Mouse (Mus musculus) liver, embryonic 14.5 days (tissue): ENCODE data around the gene Kcnj15. TPM values are rescaled to one million over a fixed set of nuclear protein-coding genes. Genes with fewer than 3 reads are reported as not detected.
A peak's percentile ranks its signal among the peaks of the same experiment; 100 is the strongest.

ENCODE experiments used
- ATAC-seq: fragments of 200-750 bp; cut with Nextera tagmentation; 2 replicates; pipeline ENCODE4 v1.8.0; 2017; ENCODE audit warnings: moderate number of reproducible peaks, mild to moderate bottlenecking, moderate library complexity; ENCODE audit not compliant: insufficient read depth
- DNase-seq, 3 experiments: peaks; one replicate each; pipeline ENCODE4 v3.0.0-alpha.2; 2012 to 2013; ENCODE audit warnings: low read depth in 3 of 3, low spot score in 3 of 3
- H3K27ac ChIP-seq: fragments of 300-500 bp; sonication (generic); 2 replicates; pipeline ENCODE4 v1.5.1; 2014; ENCODE audit warnings: moderate library complexity, mild to moderate bottlenecking, control low read depth, inconsistent platforms
- H3K27me3 ChIP-seq: fragments of 300-500 bp; sonication (generic); 2 replicates; pipeline ENCODE4 v1.6.1; 2014; ENCODE audit warnings: mild to moderate bottlenecking, low read length, moderate library complexity; ENCODE audit not compliant: control insufficient read depth, insufficient read depth
- H3K36me3 ChIP-seq: fragments of 300-500 bp; sonication (generic); replicated peaks from 2 replicates; pipeline ENCODE4 v1.6.1; 2014; ENCODE audit warnings: low read depth; ENCODE audit not compliant: control insufficient read depth, insufficient read depth
- H3K4me1 ChIP-seq, 2 experiments: fragments of 200-500 bp in 1 of 2; fragments of 300-500 bp in 1 of 2; sonication (generic) in 1 of 2; replicated peaks; 2 replicates each; pipeline ENCODE4 v1.6.1; 2012 to 2014; ENCODE audit warnings: antibody characterized with exemption in 1 of 2, inconsistent platforms in 1 of 2, low read length in 1 of 2; ENCODE audit not compliant: control insufficient read depth in 2 of 2, insufficient read depth in 2 of 2
- H3K4me2 ChIP-seq: fragments of 300-500 bp; sonication (generic); 2 replicates; pipeline ENCODE4 v1.6.1; 2014; ENCODE audit warnings: low read depth, mild to moderate bottlenecking, control low read depth, moderate library complexity
- H3K4me3 ChIP-seq, 2 experiments: fragments of 200-500 bp in 1 of 2; fragments of 300-500 bp in 1 of 2; sonication (generic) in 1 of 2; 2 replicates each; pipeline ENCODE4 v1.5.1; 2012 to 2014; ENCODE audit warnings: low read depth in 2 of 2, low read length in 2 of 2, mild to moderate bottlenecking in 2 of 2, control low read depth in 1 of 2, inconsistent platforms in 1 of 2, moderate library complexity in 1 of 2; ENCODE audit not compliant: insufficient read depth in 1 of 2
- H3K9ac ChIP-seq: fragments of 300-500 bp; sonication (generic); replicated peaks from 2 replicates; pipeline ENCODE4 v1.6.1; 2014; ENCODE audit warnings: mild to moderate bottlenecking, control low read depth, moderate library complexity
- H3K9me3 ChIP-seq: fragments of 300-500 bp; sonication (generic); 2 replicates; pipeline ENCODE4 v1.6.1; 2016; ENCODE audit warnings: low read length, mixed read lengths; ENCODE audit not compliant: control insufficient read depth
- CTCF ChIP-seq: IDR thresholded peaks from 2 replicates; pipeline ENCODE4 v1.5.1; 2016; ENCODE audit warnings: antibody characterized with exemption, low read depth, control low read depth
- EP300 ChIP-seq: IDR thresholded peaks from 2 replicates; pipeline ENCODE4 v1.6.1; 2016; ENCODE audit warnings: antibody characterized with exemption, low read depth
- WGBS: fragments of 180-500 bp; shearing (Covaris S2); extraction: QIAGEN DNeasy Blood & Tissue Kit; methylation state at CpG from one replicate; pipeline ENCODE4 v1.1.7; 2014; ENCODE audit not compliant: insufficient replicate concordance; 5-methylcytosine and 5-hydroxymethylcytosine counted together
- polyA plus RNA-seq, 2 experiments: library from polyadenylated mRNA; depleted of rRNA in 1 of 2; stranded (reverse) in 1 of 2; unstranded in 1 of 2; fragments of >200 nt; fragmentation: Nextera tagmentation in 1 of 2; extraction: Ambion mirVana in 1 of 2; gene quantifications; 2 replicates each; pipeline versions ENCODE4 v1.2.1 to v1.2.3; 2012 to 2014

Gene Kcnj15
- polyA plus RNA-seq, 2 experiments, result 0.05 to 0.07 TPM

DNA sequence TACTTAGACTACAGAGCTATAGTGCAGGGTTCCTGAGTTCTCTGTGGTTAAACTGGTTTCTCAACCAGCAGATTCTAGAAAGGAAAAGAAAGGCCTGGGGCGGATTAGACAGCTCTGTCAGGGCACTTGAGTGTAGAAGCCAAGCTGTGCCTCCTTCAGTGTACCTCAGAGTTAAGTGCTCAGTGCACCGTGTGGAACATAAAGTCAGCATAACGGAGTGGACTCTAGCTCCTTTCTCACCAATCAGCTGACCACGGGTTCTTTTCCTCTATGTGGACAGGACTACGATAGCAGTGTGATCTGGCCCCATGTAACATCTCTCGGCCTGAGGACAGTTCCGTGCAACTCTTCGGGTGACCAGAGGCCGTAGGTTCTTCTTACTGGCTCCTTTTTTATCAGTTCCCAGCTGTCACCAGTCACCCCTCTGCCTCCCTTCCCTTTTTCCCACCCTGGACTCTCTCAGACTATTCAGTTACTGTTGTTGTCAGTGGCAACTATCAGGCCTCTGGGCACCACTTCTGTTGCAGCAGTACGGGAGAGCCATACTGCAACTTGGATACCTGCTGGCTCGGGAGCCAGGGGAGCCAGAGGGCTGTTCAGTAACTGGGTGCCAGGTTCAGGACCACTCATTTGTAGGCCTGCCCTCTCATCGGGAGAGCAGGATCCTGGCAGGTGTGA, 12.6 kb upstream of the Kcnj15 start:
- WGBS, result 36% methylated on average over 12 of the region's 12 CpGs
- H3K4me3 ChIP-seq, result no peak overlapping the region
- H3K9me3 ChIP-seq, result no peaks in the 10 kb centered on the region
- no peaks in the 10 kb centered on the region for H3K27me3 ChIP-seq
- H3K36me3 ChIP-seq, result no peaks in the 10 kb centered on the region
- no peaks in the 10 kb centered on the region for H3K4me1 ChIP-seq
- DNase-seq (no peak), ATAC-seq (0 out of 2 replicates have a peak, but pooled peaks have one; percentile 26)
- no peak overlapping the region for H3K9ac ChIP-seq
- H3K27ac ChIP-seq, result no peak overlapping the region
- no peak overlapping the region for H3K4me2 ChIP-seq
- TF ChIP-seq EP300, result no peak

DNA sequence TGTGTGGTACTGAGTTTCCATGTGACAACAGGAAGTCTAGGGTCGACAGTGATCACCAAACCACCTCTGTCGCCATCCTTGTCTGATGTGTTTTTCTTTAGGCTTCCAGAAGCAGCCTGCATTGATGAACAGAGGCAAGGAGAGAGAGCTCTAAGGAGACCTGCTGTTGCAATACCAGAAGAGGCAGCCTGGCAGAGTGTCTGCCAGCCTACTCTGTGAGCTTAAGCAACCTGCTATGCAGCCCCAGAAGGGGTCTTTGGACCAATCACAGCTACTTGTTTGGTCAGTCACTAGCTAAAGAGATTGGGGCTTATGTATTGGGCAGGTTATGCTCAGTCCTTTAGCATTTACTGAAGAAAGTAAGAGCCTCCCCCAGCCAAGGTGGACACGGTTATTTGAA, 11.9 kb upstream of the Kcnj15 start:
- WGBS, result 27% methylated on average over 3 of the region's 3 CpGs
- Histone ChIP-seq H3K4me3 (no peak overlapping the region), H3K9ac (no peak overlapping the region), H3K9me3 (no peaks in the 10 kb centered on the region), H3K27me3 (no peaks in the 10 kb centered on the region), H3K4me2 (no peak overlapping the region), H3K4me1 (no peaks in the 10 kb centered on the region), H3K36me3 (no peaks in the 10 kb centered on the region), H3K27ac (no peak overlapping the region)
- ATAC-seq, result no peak
- DNase-seq, result no peak
- TF ChIP-seq EP300 (no peak), CTCF (no peak)

DNA sequence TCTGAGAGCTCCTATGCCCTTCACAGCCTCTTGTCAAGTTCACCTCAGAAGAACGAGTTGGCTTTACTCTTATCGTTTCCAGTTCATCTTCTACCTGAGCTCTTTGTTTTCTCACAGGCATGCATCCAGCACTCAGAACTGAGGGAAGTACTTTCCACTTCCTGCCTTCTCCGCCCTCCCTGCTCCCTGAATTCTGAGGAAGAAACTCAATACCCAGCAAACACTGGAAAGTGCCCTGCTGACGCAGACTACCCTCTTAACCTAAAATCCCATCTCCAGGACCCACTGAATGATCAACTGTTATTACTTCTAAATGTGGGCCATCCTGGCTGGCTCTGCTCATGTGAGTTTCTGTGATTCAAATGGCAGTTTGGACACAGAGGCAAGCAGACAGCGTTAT, 8.7 kb upstream of the Kcnj15 start:
- Histone ChIP-seq H3K9me3 (no peaks in the 10 kb centered on the region), H3K4me3 (no peak overlapping the region), H3K4me2 (no peak overlapping the region), H3K27me3 (no peaks in the 10 kb centered on the region), H3K27ac (no peak overlapping the region), H3K36me3 (no peaks in the 10 kb centered on the region), H3K9ac (no peak overlapping the region), H3K4me1 (no peaks in the 10 kb centered on the region)
- DNase-seq, result no peak
- TF ChIP-seq EP300, result no peak
- TF ChIP-seq CTCF, result no peak
- no peak for ATAC-seq
- WGBS, result 56% methylated on average over 5 of the region's 5 CpGs

DNA sequence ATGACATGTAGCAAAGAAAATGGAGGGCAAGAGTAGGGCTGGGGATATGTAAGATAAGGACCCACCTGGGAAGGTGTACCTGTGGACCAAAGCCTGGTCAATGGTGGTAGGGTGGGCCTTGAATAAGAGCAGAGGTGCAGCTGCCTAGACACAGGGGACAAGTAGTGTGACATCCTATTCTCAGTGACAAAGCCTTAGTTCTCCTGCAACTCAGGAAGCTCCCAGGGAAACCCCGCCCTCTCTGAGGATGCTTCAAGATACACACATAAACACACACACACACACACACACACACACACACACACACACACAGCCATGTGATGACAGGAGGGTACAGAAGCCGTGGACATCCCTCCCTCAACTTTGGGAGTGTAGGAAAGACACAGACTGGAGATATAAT, 710 bp upstream of the Kcnj15 start:
- Histone ChIP-seq H3K9me3 (no peaks in the 10 kb centered on the region), H3K4me3 (no peak overlapping the region), H3K4me2 (no peak overlapping the region), H3K27me3 (no peaks in the 10 kb centered on the region), H3K4me1 (no peaks in the 10 kb centered on the region), H3K36me3 (no peaks in the 10 kb centered on the region), H3K9ac (no peak overlapping the region), H3K27ac (no peak overlapping the region)
- WGBS, result 42% methylated on average over 2 of the region's 2 CpGs
- TF ChIP-seq EP300 (no peak), CTCF (no peak)
- ATAC-seq (no peak), DNase-seq (no peak)

DNA sequence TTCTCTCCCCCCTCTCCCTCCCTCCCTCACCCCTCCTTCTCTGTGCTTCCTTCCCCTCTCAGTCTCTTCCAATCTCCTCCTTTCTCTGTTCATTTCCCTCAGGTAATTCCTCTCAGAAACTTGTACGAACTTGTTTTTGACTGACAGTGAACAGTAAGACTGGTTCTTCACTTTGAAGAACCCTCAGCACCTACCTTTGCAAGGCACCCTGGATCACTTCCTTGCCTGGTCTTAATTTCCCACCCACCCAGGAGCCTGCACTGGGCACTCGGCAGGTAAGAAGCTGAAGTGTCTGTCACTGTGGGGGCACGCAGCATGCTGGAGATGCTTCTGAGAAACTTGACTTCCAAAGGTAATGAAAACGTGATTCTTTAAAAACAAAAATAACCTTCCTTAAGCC, 742 bp downstream of the Kcnj15 start:
- no peaks in the 10 kb centered on the region for H3K27me3 ChIP-seq
- no peak overlapping the region for H3K27ac ChIP-seq
- TF ChIP-seq CTCF, result no peak
- no peak for TF ChIP-seq EP300
- no peaks in the 10 kb centered on the region for H3K36me3 ChIP-seq
- no peak overlapping the region for H3K4me3 ChIP-seq
- H3K4me2 ChIP-seq, result no peak overlapping the region
- ATAC-seq (no peak), DNase-seq (no peak)
- 18% methylated on average over 4 of the region's 4 CpGs for WGBS
- no peaks in the 10 kb centered on the region for H3K9me3 ChIP-seq
- no peak overlapping the region for H3K9ac ChIP-seq
- H3K4me1 ChIP-seq, result no peaks in the 10 kb centered on the region
